Mouse (Mus musculus) monocyte, adult 5-6 weeks (primary cell): ENCODE measurements at regions not wholly inside any gene's neighbourhood (a gene's known extent, or its start where the extent isn't known, plus 50 kb on each side); places are given as distances from the start of the nearest gene placed in this dataset.

ENCODE experiments used
- ATAC-seq: fragments of 153-309, 156-312 bp; replicated peaks from 2 replicates; pipeline ENCODE4 v1.8.0; 2017; ENCODE audit warnings: mild to moderate bottlenecking; ENCODE audit not compliant: low TSS enrichment, insufficient number of reproducible peaks, severe bottlenecking, poor library complexity, low FRiP score

GRCm38 (mm10) chr5:39099113-39099512 lies 222.5 kb upstream of the Clnk start:
- no peak for ATAC-seq

GRCm38 (mm10) chr5:39094875-39095274 lies 218.3 kb upstream of the Clnk start:
- ATAC-seq = no peak

- no peak for ATAC-seq
These were observed 200.1 kb upstream of the Clnk start for GRCm38 (mm10) chr5:39076555-39077178.

GRCm38 (mm10) chr5:39069683-39070082 lies 193.1 kb upstream of the Clnk start:
- no peak for ATAC-seq

DNA sequence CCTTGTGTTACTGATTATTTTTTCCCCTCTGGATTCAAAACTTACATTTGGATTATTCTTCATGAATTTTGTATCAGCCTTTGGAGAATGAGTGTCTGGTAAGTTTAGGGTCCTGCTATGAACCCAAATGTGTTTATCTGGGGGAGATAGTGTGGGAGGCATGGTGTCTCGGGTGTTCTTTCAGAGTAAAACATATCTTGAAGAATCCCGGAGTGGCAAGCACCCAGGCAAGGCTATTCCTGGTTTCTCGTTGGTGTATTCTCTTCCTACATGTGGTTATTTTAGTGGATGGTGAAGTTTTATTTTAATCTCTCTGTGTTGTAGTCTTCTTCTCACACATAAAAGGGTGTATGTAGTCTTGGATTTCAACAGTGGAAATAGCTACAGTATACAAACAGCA lies 186.4 kb upstream of the Clnk start:
- no peak for ATAC-seq

DNA sequence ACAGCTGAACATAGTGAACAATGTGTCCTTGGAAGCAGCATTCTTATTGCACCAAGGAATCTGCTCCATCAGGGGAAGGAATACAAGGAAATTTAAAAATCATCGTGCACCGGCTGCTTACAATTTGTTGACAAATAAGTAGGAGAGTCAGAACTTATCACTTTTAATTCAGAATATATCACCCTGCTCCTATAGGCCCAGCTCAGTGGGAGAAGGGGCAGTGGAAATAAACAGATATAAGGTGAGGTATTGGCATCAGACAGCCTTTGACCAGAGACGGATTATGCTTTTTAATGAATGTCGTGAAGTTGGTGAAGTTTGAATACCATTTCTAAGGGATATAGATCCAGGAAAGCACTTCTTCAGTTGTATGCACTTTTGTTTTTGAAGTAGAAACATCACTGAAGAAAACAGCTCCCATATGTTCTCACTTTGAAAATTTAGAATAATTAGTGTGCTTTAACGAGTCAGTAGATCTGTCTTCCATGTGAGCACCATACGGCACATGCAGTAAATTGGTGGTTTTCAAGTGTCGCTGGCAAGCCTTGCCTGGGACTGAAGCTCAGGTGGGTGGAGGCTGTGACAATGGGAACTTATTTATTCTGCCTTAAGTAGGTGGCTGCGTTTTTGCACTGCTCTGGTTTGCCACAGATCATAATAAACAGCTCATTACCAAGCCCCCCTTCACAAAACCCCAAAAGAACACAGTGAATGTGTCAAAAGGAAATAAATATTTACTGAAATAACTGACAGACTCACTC lies 176.1 kb upstream of the Clnk start:
- no peak for ATAC-seq

DNA sequence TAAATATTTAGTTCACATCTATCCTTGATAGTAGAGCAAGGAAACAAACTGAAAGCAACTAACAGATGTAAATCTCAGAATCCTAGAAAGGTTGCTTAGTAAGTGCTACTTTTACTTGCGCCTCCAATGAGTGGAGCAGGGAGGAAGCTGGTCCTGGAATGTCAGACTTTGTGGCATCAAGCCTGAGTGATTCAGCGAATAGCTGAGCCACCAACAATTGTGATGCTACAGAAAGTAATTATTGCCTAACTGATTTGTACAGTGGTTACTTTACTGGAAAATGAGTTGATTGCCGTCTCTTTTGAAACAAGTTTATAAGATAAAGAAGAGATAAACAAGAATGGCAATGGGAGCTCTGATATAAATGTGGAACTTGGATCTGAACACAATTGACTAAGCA lies 173.9 kb upstream of the Clnk start:
- no peak for ATAC-seq

DNA sequence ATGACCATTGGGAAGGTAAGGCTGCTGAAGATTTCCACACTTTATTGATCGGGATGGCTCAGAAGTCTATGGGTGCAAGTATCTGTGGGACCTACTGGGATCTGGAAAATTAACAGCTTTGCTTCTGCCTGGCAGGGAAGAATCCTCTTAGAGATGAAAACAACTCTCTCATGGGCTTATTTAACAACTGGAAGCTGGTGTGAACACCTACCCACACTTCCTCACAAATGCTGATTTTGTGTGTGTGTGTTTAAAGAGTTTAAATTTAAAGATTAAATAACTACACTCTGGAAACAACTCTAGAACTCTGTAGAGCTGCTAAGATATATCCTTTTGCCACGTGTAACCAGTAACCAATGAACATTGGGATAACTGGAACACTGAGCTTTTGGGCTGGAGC lies 172.5 kb upstream of the Clnk start:
- no peak for ATAC-seq

- no peak for ATAC-seq
These were observed 163.9 kb upstream of the Clnk start for GRCm38 (mm10) chr5:39040467-39040866.

GRCm38 (mm10) chr5:39023241-39023640 lies 146.6 kb upstream of the Clnk start:
- ATAC-seq = no peak

- ATAC-seq = no peak
These were observed 124.0 kb upstream of the Clnk start for GRCm38 (mm10) chr5:39000643-39001042.

GRCm38 (mm10) chr5:38999700-39000099 lies 123.1 kb upstream of the Clnk start:
- ATAC-seq = no peak

- no peak for ATAC-seq
These were observed 96.0 kb upstream of the Clnk start for GRCm38 (mm10) chr5:38972397-38973159.

- no peak for ATAC-seq
These were observed 93.9 kb upstream of the Clnk start for GRCm38 (mm10) chr5:38970497-38970896.

DNA sequence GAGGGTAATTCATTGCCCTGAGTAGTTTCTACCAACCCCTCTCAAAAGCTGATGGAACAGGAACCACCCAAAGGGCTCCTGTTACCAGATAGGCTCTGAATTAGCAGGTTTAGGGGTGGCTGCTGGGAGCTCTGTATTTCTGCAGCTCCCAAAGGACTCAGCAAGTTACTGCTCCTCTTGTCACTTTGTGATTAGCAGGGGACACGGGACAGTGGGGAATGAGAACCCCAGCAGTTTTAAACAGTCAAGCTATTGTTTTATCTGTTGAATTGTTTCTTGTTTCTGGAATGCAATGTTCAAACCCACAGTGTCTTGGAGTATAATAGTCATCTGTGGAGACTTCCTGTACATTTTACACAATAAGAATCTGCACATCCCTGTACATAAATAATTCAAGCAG lies 90.4 kb upstream of the Clnk start:
- no peak for ATAC-seq

- ATAC-seq = no peak
These were observed 87.8 kb upstream of the Clnk start for GRCm38 (mm10) chr5:38964445-38964844.

DNA sequence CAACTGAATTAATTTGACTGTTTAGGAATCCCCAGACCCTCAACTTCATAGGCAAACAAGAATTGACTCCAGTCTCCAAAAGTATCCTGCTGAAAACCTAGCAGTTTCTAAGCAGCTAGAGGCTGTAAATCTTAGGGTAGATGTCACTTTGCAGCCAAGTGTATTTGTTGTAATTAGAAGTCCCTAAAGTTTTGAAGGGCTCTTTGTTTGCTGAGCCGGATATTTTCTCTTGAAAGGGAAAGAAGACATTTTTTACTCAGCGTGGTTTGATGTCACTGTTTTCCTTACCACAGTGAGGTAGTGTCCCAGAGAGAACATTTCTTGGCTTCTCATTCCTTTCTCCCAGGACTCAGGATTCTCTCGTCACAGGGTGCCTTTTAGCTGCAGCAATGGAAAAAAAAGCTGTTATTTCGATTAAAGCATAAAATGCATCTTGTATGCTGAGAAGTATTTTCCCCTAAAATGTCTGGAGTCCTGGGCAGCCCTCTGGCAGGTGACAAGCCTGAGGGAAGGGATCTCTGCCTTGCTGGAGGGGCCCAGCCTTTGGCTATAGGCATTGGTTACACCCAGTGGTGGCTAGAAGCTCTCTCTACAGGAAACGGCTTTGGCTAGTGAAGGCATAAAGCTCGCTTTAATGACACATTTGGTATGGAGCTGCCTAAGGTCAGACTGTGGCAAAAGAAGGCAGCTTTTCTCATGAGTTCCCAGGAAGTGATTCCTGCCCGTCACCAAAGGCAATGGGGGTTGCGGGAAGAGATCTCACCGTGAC lies 74.1 kb upstream of the Clnk start:
- no peak for ATAC-seq

GRCm38 (mm10) chr5:38945903-38946686 lies 69.5 kb upstream of the Clnk start:
- ATAC-seq = no peak
